Mouse (Mus musculus) liver, embryonic 12.5 days (tissue): Measurements from ENCODE around the gene Cldn24. TPM values are rescaled to one million over a fixed set of nuclear protein-coding genes. Genes with fewer than 3 reads are reported as not detected.

Source experiments
- ATAC-seq: fragments of 200-750 bp; cut with Nextera tagmentation; 2 replicates; pipeline ENCODE4 v1.8.0; 2017; ENCODE audit warnings: moderate number of reproducible peaks, mild to moderate bottlenecking, moderate library complexity
- H3K27ac ChIP-seq: fragments of 300-500 bp; sonication (generic); 2 replicates; pipeline ENCODE4 v1.5.1; 2016; ENCODE audit warnings: mild to moderate bottlenecking
- H3K27me3 ChIP-seq: fragments of 300-500 bp; sonication (generic); replicated peaks from 2 replicates; pipeline ENCODE4 v1.6.1; 2016; ENCODE audit warnings: mild to moderate bottlenecking, moderate library complexity
- H3K36me3 ChIP-seq: fragments of 300-500 bp; sonication (generic); 2 replicates; pipeline ENCODE4 v1.6.1; 2016; ENCODE audit warnings: mild to moderate bottlenecking, moderate library complexity
- H3K4me1 ChIP-seq: fragments of 300-500 bp; sonication (generic); 2 replicates; pipeline ENCODE4 v1.6.1; 2016
- H3K4me2 ChIP-seq: fragments of 300-500 bp; sonication (generic); 2 replicates; pipeline ENCODE4 v1.6.1; 2016; ENCODE audit warnings: mild to moderate bottlenecking, moderate library complexity
- H3K4me3 ChIP-seq: fragments of 300-500 bp; sonication (generic); 2 replicates; pipeline ENCODE4 v1.5.1; 2016; ENCODE audit warnings: mild to moderate bottlenecking, moderate library complexity
- H3K9ac ChIP-seq: fragments of 300-500 bp; sonication (generic); 2 replicates; pipeline ENCODE4 v1.6.1; 2016; ENCODE audit warnings: mild to moderate bottlenecking, moderate library complexity
- H3K9me3 ChIP-seq: fragments of 300-500 bp; sonication (generic); replicated peaks from 2 replicates; pipeline ENCODE4 v1.6.1; 2016; ENCODE audit warnings: mild to moderate bottlenecking, moderate library complexity
- WGBS: fragments of 180-500 bp; shearing (Covaris S2); methylation state at CpG from one replicate; pipeline ENCODE4 v1.1.7; 2016; ENCODE audit not compliant: insufficient replicate concordance; 5-methylcytosine and 5-hydroxymethylcytosine counted together
- polyA plus RNA-seq: library from polyadenylated mRNA; unstranded; fragments of >200 nt; fragmentation: Nextera tagmentation; extraction: Ambion mirVana; gene quantifications from 2 replicates; pipeline ENCODE4 v1.2.1, GENCODE M21; 2016

The Cldn24 gene
- polyA plus RNA-seq, 1 experiment from 2014 or later = not detected

GRCm38 (mm10) chr8:47833944-47834343 is 12.0 kb downstream of the Cldn24 start:
- Histone ChIP-seq H3K4me2 (no peak overlapping the region), H3K9ac (no peak overlapping the region), H3K27ac (no peak overlapping the region), H3K4me1 (no peaks in the 10 kb centered on the region), H3K27me3 (no peaks in the 10 kb centered on the region), H3K9me3 (no peaks in the 10 kb centered on the region), H3K4me3 (no peak overlapping the region), H3K36me3 (peaks cover 22% of the 10 kb centered on the region)
- ATAC-seq = no peak
- 74% methylated on average over 1 of the region's 1 CpGs for WGBS

GRCm38 (mm10) chr8:47843063-47843462 is 21.1 kb downstream of the Cldn24 start:
- Histone ChIP-seq H3K36me3 (peaks cover 38% of the 10 kb centered on the region), H3K9me3 (no peaks in the 10 kb centered on the region), H3K4me2 (no peak overlapping the region), H3K9ac (no peak overlapping the region), H3K4me3 (no peak overlapping the region), H3K27ac (no peak overlapping the region), H3K4me1 (no peaks in the 10 kb centered on the region), H3K27me3 (no peaks in the 10 kb centered on the region)
- 76% methylated on average over 7 of the region's 7 CpGs for WGBS
- no peak for ATAC-seq

- no peak overlapping the region for H3K27ac ChIP-seq
- H3K4me1 ChIP-seq = no peaks in the 10 kb centered on the region
- ATAC-seq = no peak
- H3K9ac ChIP-seq = no peak overlapping the region
- H3K36me3 ChIP-seq = peaks cover 44% of the 10 kb centered on the region
- WGBS = 84% methylated on average over 10 of the region's 10 CpGs
- no peak overlapping the region for H3K4me3 ChIP-seq
- no peaks in the 10 kb centered on the region for H3K9me3 ChIP-seq
- H3K4me2 ChIP-seq = no peak overlapping the region
- H3K27me3 ChIP-seq = no peaks in the 10 kb centered on the region
Observed at GRCm38 (mm10) chr8:47843651-47844050, 21.7 kb downstream of the Cldn24 start.

GRCm38 (mm10) chr8:47845956-47846355 is 24.0 kb downstream of the Cldn24 start:
- H3K27ac ChIP-seq = no peak overlapping the region
- H3K4me3 ChIP-seq = no peak overlapping the region
- ATAC-seq = no peak
- no peaks in the 10 kb centered on the region for H3K27me3 ChIP-seq
- no peak overlapping the region for H3K9ac ChIP-seq
- H3K9me3 ChIP-seq = no peaks in the 10 kb centered on the region
- no peak overlapping the region for H3K4me2 ChIP-seq
- 81% methylated on average over 13 of the region's 13 CpGs for WGBS
- peaks cover 51% of the 10 kb centered on the region for H3K36me3 ChIP-seq
- no peaks in the 10 kb centered on the region for H3K4me1 ChIP-seq

GRCm38 (mm10) chr8:47847161-47847560 is 25.2 kb downstream of the Cldn24 start:
- ATAC-seq = no peak
- Histone ChIP-seq H3K9ac (no peak overlapping the region), H3K36me3 (peaks cover 51% of the 10 kb centered on the region), H3K4me1 (peaks cover 5% of the 10 kb centered on the region), H3K27me3 (no peaks in the 10 kb centered on the region), H3K9me3 (no peaks in the 10 kb centered on the region), H3K27ac (no peak overlapping the region), H3K4me2 (no peak overlapping the region), H3K4me3 (no peak overlapping the region)
- 90% methylated on average over 14 of the region's 14 CpGs for WGBS

- ATAC-seq = no peak
- Histone ChIP-seq H3K4me1 (peaks cover 10% of the 10 kb centered on the region), H3K9ac (no peak overlapping the region), H3K9me3 (no peaks in the 10 kb centered on the region), H3K36me3 (peaks cover 45% of the 10 kb centered on the region), H3K4me3 (no peak overlapping the region), H3K4me2 (no peak overlapping the region), H3K27me3 (no peaks in the 10 kb centered on the region), H3K27ac (no peak overlapping the region)
- 85% methylated on average over 6 of the region's 6 CpGs for WGBS
Observed at GRCm38 (mm10) chr8:47847931-47848330, 26.0 kb downstream of the Cldn24 start.

GRCm38 (mm10) chr8:47849842-47850241 is 27.9 kb downstream of the Cldn24 start:
- Histone ChIP-seq H3K27ac (no peak overlapping the region), H3K4me1 (peaks cover 10% of the 10 kb centered on the region), H3K4me3 (no peak overlapping the region), H3K4me2 (no peak overlapping the region), H3K9ac (no peak overlapping the region), H3K9me3 (no peaks in the 10 kb centered on the region), H3K27me3 (no peaks in the 10 kb centered on the region), H3K36me3 (peaks cover 45% of the 10 kb centered on the region)
- no peak for ATAC-seq
- 67% methylated on average over 8 of the region's 8 CpGs for WGBS

GRCm38 (mm10) chr8:47851824-47852502 is 30.0 kb downstream of the Cldn24 start:
- no peak for ATAC-seq
- Histone ChIP-seq H3K9ac (peak overlapping the region; percentile 17; the same call in 1 of the 2 replicates), H3K4me1 (peaks cover 10% of the 10 kb centered on the region)

GRCm38 (mm10) chr8:47852737-47853136 is 30.8 kb downstream of the Cldn24 start:
- WGBS = 66% methylated on average over 5 of the region's 5 CpGs
- H3K36me3 ChIP-seq = peaks cover 37% of the 10 kb centered on the region
- no peaks in the 10 kb centered on the region for H3K9me3 ChIP-seq
- no peak overlapping the region for H3K4me2 ChIP-seq
- ATAC-seq = no peak
- no peak overlapping the region for H3K4me3 ChIP-seq
- no peak overlapping the region for H3K27ac ChIP-seq
- H3K27me3 ChIP-seq = no peaks in the 10 kb centered on the region
- H3K4me1 ChIP-seq = peaks cover 10% of the 10 kb centered on the region
- H3K9ac ChIP-seq = no peak overlapping the region

More at GRCm38 (mm10) chr8:47851824-47852502, 30.0 kb downstream of the Cldn24 start:
- no peak overlapping the region for H3K27ac ChIP-seq
- H3K4me3 ChIP-seq = peak overlapping the region; percentile 37
- H3K4me2 ChIP-seq = peak overlapping the region; percentile 50
- H3K9me3 ChIP-seq = no peaks in the 10 kb centered on the region
- WGBS = 49% methylated on average over 12 of the region's 12 CpGs
- no peaks in the 10 kb centered on the region for H3K27me3 ChIP-seq
- H3K36me3 ChIP-seq = peaks cover 44% of the 10 kb centered on the region

- H3K9me3 ChIP-seq = no peaks in the 10 kb centered on the region
- no peak overlapping the region for H3K4me2 ChIP-seq
- 65% methylated on average over 5 of the region's 5 CpGs for WGBS
- peaks cover 31% of the 10 kb centered on the region for H3K36me3 ChIP-seq
- no peaks in the 10 kb centered on the region for H3K27me3 ChIP-seq
- H3K4me1 ChIP-seq = peaks cover 10% of the 10 kb centered on the region
- no peak overlapping the region for H3K9ac ChIP-seq
- no peak overlapping the region for H3K4me3 ChIP-seq
- no peak overlapping the region for H3K27ac ChIP-seq
- ATAC-seq = no peak
Observed at GRCm38 (mm10) chr8:47853356-47853755, 31.4 kb downstream of the Cldn24 start.

- Histone ChIP-seq H3K9me3 (no peaks in the 10 kb centered on the region), H3K9ac (no peak overlapping the region), H3K27ac (no peak overlapping the region), H3K4me3 (no peak overlapping the region), H3K27me3 (no peaks in the 10 kb centered on the region), H3K4me1 (no peaks in the 10 kb centered on the region), H3K4me2 (no peak overlapping the region), H3K36me3 (peaks cover 38% of the 10 kb centered on the region)
- WGBS = 78% methylated on average over 12 of the region's 12 CpGs
- ATAC-seq = no peak
Observed at GRCm38 (mm10) chr8:47859259-47859658, 37.3 kb downstream of the Cldn24 start.

GRCm38 (mm10) chr8:47866568-47866967 is 44.6 kb downstream of the Cldn24 start:
- Histone ChIP-seq H3K4me3 (no peak overlapping the region), H3K9me3 (no peaks in the 10 kb centered on the region), H3K36me3 (peaks cover 39% of the 10 kb centered on the region), H3K4me2 (no peak overlapping the region), H3K4me1 (no peaks in the 10 kb centered on the region), H3K27ac (no peak overlapping the region), H3K9ac (no peak overlapping the region), H3K27me3 (no peaks in the 10 kb centered on the region)
- ATAC-seq = no peak
- WGBS = 75% methylated on average over 8 of the region's 8 CpGs

- 0 out of 2 replicates have a peak, but pooled peaks have one; percentile 24 for ATAC-seq
- H3K27me3 ChIP-seq = no peaks in the 10 kb centered on the region
- no peak overlapping the region for H3K4me2 ChIP-seq
Observed at GRCm38 (mm10) chr8:47867067-47867466, 45.1 kb downstream of the Cldn24 start.

More at GRCm38 (mm10) chr8:47867067-47867466, 45.1 kb downstream of the Cldn24 start:
- Histone ChIP-seq H3K4me3 (no peak overlapping the region), H3K9me3 (no peaks in the 10 kb centered on the region), H3K27ac (no peak overlapping the region), H3K9ac (no peak overlapping the region), H3K36me3 (peaks cover 34% of the 10 kb centered on the region), H3K4me1 (no peaks in the 10 kb centered on the region)
- WGBS = 20% methylated on average over 8 of the region's 8 CpGs
